Mouse (Mus musculus): ENCODE data around the gene Bcl2l15. TPM values are rescaled to one million over a fixed set of nuclear protein-coding genes. Genes with fewer than 3 reads are reported as not detected.
"Not testable (repeated sequence)": the region's sequence is repeated elsewhere in the genome, so short reads cannot be mapped to it uniquely, and the experiment has no call there.

The Bcl2l15 gene
- polyA plus RNA-seq, 1 experiment from 2014 or later, result 0.65 TPM

DNA sequence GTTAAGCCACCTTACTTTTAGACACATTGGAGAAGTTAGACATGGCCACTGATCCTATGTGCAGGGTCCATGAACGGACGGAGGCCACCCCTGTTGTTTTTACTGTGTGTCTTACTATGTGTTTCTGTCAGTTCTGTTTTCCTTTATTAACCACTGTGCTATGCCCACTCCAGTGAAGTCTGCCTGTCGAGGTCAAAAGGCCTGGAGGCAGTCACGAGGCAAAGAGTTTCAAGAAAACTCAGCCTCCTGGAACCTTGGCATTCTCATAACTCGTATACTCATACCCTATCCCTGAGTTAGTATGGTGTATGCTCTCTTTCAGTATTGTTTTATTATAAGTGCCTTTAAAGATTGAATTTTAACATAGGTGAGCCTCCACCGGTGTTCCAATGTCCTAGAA, 7.3 kb downstream of the Bcl2l15 start:
- DNase-seq (ENCODE audit: low spot score), result no peak
- no peak overlapping the region for H3K27ac ChIP-seq (ENCODE audit: low read depth, low read length)
- ATAC-seq (ENCODE audit: low FRiP score), result no peak
- no peaks in the 10 kb centered on the region for H3K9me3 ChIP-seq (ENCODE audit: control insufficient read depth, low read length)
- no peaks in the 10 kb centered on the region for H3K27me3 ChIP-seq (ENCODE audit: control insufficient read depth, insufficient read depth, low read length)
- H3K4me1 ChIP-seq (replicated peaks; ENCODE audit: control insufficient read depth, insufficient read depth, low read length), result no peaks in the 10 kb centered on the region
- no peak overlapping the region for H3K9ac ChIP-seq (ENCODE audit: low read depth, low read length)
- H3K36me3 ChIP-seq (ENCODE audit: control insufficient read depth, insufficient read depth, low read length), result no peaks in the 10 kb centered on the region
- 93% methylated on average over 6 of the region's 6 CpGs for WGBS
- no peak overlapping the region for H3K4me2 ChIP-seq (replicated peaks; ENCODE audit: low read depth, low read length)
- no peak overlapping the region for H3K4me3 ChIP-seq (ENCODE audit: low read depth, low read length)

DNA sequence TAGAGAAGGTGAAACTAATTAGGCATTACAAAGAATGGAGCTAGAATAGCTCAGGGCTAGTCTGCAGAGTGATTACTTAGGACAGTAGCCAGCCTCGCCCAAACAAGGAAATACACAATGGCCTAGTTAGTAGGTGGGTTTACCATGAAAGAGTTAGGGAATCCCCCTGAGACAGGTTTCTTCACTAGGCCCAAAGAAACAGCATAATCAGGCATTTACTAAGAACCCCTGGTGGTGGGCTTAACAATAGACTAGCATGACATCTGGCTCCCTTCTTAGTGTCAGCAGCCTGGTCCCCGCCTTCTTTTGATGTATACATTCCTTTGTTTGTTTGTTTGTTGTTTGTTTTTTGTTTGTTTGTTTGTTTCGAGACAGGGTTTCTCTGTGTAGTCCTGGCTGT, 7.8 kb downstream of the Bcl2l15 start:
- not testable (repeated sequence) for H3K36me3 ChIP-seq (ENCODE audit: control insufficient read depth, insufficient read depth, low read length); H3K4me2 ChIP-seq (replicated peaks; ENCODE audit: low read depth, low read length); H3K9me3 ChIP-seq (ENCODE audit: control insufficient read depth, low read length); H3K4me3 ChIP-seq (ENCODE audit: low read depth, low read length); H3K27ac ChIP-seq (ENCODE audit: low read depth, low read length); H3K27me3 ChIP-seq (ENCODE audit: control insufficient read depth, insufficient read depth, low read length); DNase-seq (ENCODE audit: low spot score); H3K9ac ChIP-seq (ENCODE audit: low read depth, low read length); H3K4me1 ChIP-seq (replicated peaks; ENCODE audit: control insufficient read depth, insufficient read depth, low read length); ATAC-seq (ENCODE audit: low FRiP score)
- 83% methylated on average over 3 of the region's 3 CpGs for WGBS

DNA sequence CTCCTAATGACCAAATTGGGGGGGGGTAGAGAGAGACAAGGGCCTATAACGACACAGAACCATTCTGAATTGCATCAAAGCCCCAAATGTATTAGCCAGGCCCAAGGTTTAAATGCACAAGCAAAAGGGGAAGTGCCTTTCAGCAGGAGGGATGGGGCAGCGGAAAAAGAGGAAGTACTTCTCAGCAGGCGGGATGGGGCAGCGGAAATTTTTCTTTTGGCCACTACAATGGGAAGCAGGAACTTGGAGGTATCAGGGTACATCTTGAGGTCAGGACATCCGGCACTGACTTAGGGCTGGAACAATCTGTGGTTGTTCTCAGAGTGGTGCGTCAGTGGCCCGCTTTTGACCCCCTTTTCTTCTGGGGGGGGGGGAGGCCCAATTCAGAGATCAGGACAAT, 8.5 kb downstream of the Bcl2l15 start:
- not testable (repeated sequence) for DNase-seq (ENCODE audit: low spot score); H3K4me3 ChIP-seq (ENCODE audit: low read depth, low read length); H3K27ac ChIP-seq (ENCODE audit: low read depth, low read length); H3K4me2 ChIP-seq (replicated peaks; ENCODE audit: low read depth, low read length); H3K36me3 ChIP-seq (ENCODE audit: control insufficient read depth, insufficient read depth, low read length); H3K4me1 ChIP-seq (replicated peaks; ENCODE audit: control insufficient read depth, insufficient read depth, low read length); H3K27me3 ChIP-seq (ENCODE audit: control insufficient read depth, insufficient read depth, low read length); H3K9me3 ChIP-seq (ENCODE audit: control insufficient read depth, low read length); ATAC-seq (ENCODE audit: low FRiP score); H3K9ac ChIP-seq (ENCODE audit: low read depth, low read length)
- 95% methylated on average over 7 of the region's 7 CpGs for whole genome bisulfite sequencing

DNA sequence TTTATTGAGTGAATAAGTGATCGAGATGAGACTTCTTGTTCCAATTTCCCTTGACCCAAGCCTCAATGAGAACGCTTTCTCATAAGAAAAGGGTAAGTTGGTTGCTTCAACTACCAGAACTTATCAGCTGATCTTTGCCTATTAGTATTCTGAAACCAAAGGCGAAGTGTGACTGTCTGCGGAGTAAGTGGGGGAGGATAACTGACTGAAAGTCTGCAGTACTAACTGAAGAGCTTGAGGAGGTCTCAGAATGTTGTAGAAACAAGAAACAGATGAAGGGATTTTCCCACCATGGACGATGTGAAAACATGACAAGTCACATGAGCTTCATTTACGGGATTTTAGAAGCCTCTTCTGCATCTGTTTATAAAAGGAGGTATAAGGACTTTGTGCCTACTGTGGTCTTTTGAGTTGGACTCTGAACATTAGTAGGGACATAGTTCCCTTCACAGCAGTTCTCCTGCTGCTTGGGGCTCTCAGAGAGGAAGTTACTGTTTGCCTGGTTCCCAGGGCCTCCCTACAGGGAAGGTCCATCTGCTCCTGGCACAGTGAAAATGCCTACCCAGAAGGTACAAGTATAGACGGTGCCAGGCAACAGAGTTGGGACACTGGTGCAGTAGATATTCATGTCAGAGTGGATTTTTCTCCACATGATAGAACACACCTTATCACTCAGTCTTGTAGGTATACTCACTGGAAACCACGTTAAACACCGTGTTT, 18.4 kb downstream of the Bcl2l15 start:
- no peak for DNase-seq (ENCODE audit: low spot score)
- H3K9ac ChIP-seq (ENCODE audit: low read depth, low read length), result no peak overlapping the region
- 84% methylated on average over 9 of the region's 9 CpGs for WGBS
- H3K9me3 ChIP-seq (ENCODE audit: control insufficient read depth, low read length), result no peaks in the 10 kb centered on the region
- no peak overlapping the region for H3K4me3 ChIP-seq (ENCODE audit: low read depth, low read length)
- no peak overlapping the region for H3K4me2 ChIP-seq (replicated peaks; ENCODE audit: low read depth, low read length)
- H3K36me3 ChIP-seq (ENCODE audit: control insufficient read depth, insufficient read depth, low read length), result no peaks in the 10 kb centered on the region
- H3K27me3 ChIP-seq (ENCODE audit: control insufficient read depth, insufficient read depth, low read length), result no peaks in the 10 kb centered on the region
- ATAC-seq (ENCODE audit: low FRiP score), result no peak
- no peaks in the 10 kb centered on the region for H3K4me1 ChIP-seq (replicated peaks; ENCODE audit: control insufficient read depth, insufficient read depth, low read length)
- no peak overlapping the region for H3K27ac ChIP-seq (ENCODE audit: low read depth, low read length)

DNA sequence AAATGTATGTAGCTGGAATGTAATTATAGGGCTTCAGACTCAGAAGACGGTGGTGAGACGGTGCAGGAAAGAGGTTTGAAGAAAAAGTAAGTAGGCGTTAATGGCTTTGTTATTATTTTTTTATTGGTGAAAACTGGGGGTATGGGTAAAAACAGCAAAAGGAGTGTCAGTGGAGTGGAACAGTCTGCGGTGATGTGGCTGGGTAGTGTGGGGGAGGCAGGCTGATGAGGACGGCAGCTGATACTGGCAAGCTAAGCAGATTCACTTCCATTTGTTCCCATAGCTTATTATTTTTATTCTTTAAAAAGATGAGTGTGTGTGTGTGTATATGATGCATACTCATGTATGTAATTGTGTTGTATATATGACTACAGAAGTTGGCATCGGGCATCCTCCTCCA, 19.1 kb downstream of the Bcl2l15 start:
- no peaks in the 10 kb centered on the region for H3K9me3 ChIP-seq (ENCODE audit: control insufficient read depth, low read length)
- no peaks in the 10 kb centered on the region for H3K27me3 ChIP-seq (ENCODE audit: control insufficient read depth, insufficient read depth, low read length)
- DNase-seq (ENCODE audit: low spot score), result no peak
- H3K27ac ChIP-seq (ENCODE audit: low read depth, low read length), result no peak overlapping the region
- WGBS, result 91% methylated on average over 6 of the region's 6 CpGs
- H3K4me1 ChIP-seq (replicated peaks; ENCODE audit: control insufficient read depth, insufficient read depth, low read length), result no peaks in the 10 kb centered on the region
- no peak overlapping the region for H3K4me3 ChIP-seq (ENCODE audit: low read depth, low read length)
- H3K9ac ChIP-seq (ENCODE audit: low read depth, low read length), result no peak overlapping the region
- H3K36me3 ChIP-seq (ENCODE audit: control insufficient read depth, insufficient read depth, low read length), result no peaks in the 10 kb centered on the region
- no peak for ATAC-seq (ENCODE audit: low FRiP score)
- no peak overlapping the region for H3K4me2 ChIP-seq (replicated peaks; ENCODE audit: low read depth, low read length)

DNA sequence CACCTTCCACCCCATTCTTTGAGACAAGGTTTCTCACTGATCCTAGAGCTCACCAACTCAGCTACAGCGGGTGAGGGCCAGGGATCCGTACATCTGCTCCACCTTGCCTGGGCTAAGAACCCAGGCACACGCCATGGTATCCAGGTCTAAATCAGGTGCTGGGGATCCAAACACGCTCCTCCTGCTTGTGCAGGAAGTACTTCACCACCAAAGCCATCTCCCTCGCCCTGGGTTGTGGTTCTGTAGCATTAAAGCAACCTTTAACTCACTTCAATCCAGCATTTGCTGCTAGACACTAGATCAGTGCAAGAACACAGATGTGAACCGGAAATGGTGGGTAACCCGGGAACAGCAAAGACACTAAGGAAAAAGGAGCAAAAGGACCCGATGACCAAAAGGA, 19.5 kb downstream of the Bcl2l15 start:
- DNase-seq (ENCODE audit: low spot score) (no peak), ATAC-seq (ENCODE audit: low FRiP score) (no peak)
- no peak overlapping the region for H3K4me3 ChIP-seq (ENCODE audit: low read depth, low read length)
- H3K4me2 ChIP-seq (replicated peaks; ENCODE audit: low read depth, low read length), result no peak overlapping the region
- no peak overlapping the region for H3K27ac ChIP-seq (ENCODE audit: low read depth, low read length)
- H3K36me3 ChIP-seq (ENCODE audit: control insufficient read depth, insufficient read depth, low read length), result no peaks in the 10 kb centered on the region
- H3K9ac ChIP-seq (ENCODE audit: low read depth, low read length), result no peak overlapping the region
- H3K27me3 ChIP-seq (ENCODE audit: control insufficient read depth, insufficient read depth, low read length), result no peaks in the 10 kb centered on the region
- H3K4me1 ChIP-seq (replicated peaks; ENCODE audit: control insufficient read depth, insufficient read depth, low read length), result no peaks in the 10 kb centered on the region
- 89% methylated on average over 8 of the region's 8 CpGs for WGBS
- H3K9me3 ChIP-seq (ENCODE audit: control insufficient read depth, low read length), result no peaks in the 10 kb centered on the region

DNA sequence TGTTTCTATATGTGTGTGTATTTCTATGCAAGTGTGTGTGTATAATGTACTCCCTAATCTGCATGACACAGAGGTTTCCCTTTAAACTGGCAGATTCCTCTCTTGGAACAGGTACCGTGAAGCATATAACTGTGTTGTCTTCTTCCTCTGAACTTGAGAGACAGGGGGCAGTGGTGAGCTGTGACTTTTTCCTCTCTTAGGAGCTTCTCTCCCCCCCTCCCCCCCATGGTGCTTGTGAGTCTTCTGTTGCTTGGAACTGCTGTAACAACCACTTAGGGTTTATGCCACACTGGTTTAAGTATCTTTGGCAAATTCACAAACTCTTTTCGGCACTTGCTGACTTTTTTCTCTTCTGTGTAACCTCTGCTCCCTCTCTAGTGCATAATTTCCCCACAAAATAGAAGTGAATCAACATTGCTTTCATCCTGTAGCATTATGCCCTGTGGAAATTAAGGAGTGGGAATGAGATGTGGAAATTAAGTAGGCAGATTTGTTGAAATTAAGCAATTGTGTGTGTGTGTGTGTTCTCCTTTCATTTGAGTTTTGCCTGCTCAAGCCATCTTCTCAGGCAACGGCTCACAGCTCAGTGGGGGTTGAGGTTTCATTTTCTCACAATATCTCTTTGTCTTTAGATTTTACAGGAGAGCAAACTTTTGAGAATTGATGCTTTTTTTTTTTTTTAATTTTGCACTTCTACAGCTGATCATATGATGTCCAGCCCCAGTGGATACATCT, 20.3 kb downstream of the Bcl2l15 start:
- 64% methylated on average over 3 of the region's 3 CpGs for WGBS
- Histone ChIP-seq H3K27me3 (ENCODE audit: control insufficient read depth, insufficient read depth, low read length) (no peaks in the 10 kb centered on the region), H3K9me3 (ENCODE audit: control insufficient read depth, low read length) (no peaks in the 10 kb centered on the region), H3K36me3 (ENCODE audit: control insufficient read depth, insufficient read depth, low read length) (no peaks in the 10 kb centered on the region), H3K9ac (ENCODE audit: low read depth, low read length) (no peak overlapping the region), H3K4me1 (replicated peaks; ENCODE audit: control insufficient read depth, insufficient read depth, low read length) (no peaks in the 10 kb centered on the region), H3K4me2 (replicated peaks; ENCODE audit: low read depth, low read length) (no peak overlapping the region), H3K27ac (ENCODE audit: low read depth, low read length) (no peak overlapping the region), H3K4me3 (ENCODE audit: low read depth, low read length) (no peak overlapping the region)
- DNase-seq (ENCODE audit: low spot score) (peak; percentile 43), ATAC-seq (ENCODE audit: low FRiP score) (no peak)

DNA sequence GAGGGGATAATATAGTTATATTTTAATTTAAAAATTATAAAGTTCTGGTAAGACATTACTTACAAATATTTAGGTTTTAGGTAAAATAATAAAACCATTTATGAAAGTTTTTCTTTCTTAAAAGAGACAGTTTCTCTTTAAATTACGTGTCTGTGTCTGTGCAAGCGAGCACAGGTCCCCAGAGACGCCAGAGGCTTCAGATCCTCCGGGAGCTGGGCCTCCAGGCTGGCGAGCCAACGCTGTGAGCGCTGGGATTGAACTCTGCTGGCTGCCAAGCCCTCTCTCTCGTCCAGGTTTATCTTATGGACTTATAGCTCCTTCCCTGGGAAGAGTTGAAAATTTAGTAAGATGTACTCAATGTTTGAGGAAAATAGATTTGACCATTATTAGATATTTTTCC, 21.4 kb downstream of the Bcl2l15 start:
- no peak for DNase-seq (ENCODE audit: low spot score)
- Histone ChIP-seq H3K9me3 (ENCODE audit: control insufficient read depth, low read length) (no peaks in the 10 kb centered on the region), H3K4me1 (replicated peaks; ENCODE audit: control insufficient read depth, insufficient read depth, low read length) (no peaks in the 10 kb centered on the region), H3K27me3 (ENCODE audit: control insufficient read depth, insufficient read depth, low read length) (no peaks in the 10 kb centered on the region), H3K27ac (ENCODE audit: low read depth, low read length) (no peak overlapping the region), H3K9ac (ENCODE audit: low read depth, low read length) (no peak overlapping the region), H3K36me3 (ENCODE audit: control insufficient read depth, insufficient read depth, low read length) (no peaks in the 10 kb centered on the region), H3K4me2 (replicated peaks; ENCODE audit: low read depth, low read length) (no peak overlapping the region), H3K4me3 (ENCODE audit: low read depth, low read length) (no peak overlapping the region)
- WGBS, result 73% methylated on average over 8 of the region's 8 CpGs
- ATAC-seq (ENCODE audit: low FRiP score), result no peak

Data from hindbrain, embryonic 11.5 days (tissue).